Mouse (Mus musculus): ENCODE measurements around the gene Tmprss11d. TPM values are rescaled to one million over a fixed set of nuclear protein-coding genes. Genes with fewer than 3 reads are reported as not detected.

The Tmprss11d gene
- total and polyA plus RNA-seq, 3 experiments = not detected

- DNase-seq (ENCODE audit: low read depth, low spot score) = no peak
- Histone ChIP-seq H3K4me1 (ENCODE audit: control insufficient read depth in 1 of 2, insufficient read depth in 2 of 2, low read length in 2 of 2) (no peaks in the 10 kb centered on the region), H3K9me3 (replicated peaks; ENCODE audit: insufficient read depth, low read length) (no peaks in the 10 kb centered on the region), H3K9ac (ENCODE audit: control insufficient read depth, low read depth, low read length, poor library complexity, severe bottlenecking) (no peak within 1 kb of the TSS), H3K79me2 (ENCODE audit: control insufficient read depth, insufficient read depth, low read length, poor library complexity) (no peaks in the 10 kb centered on the region), H3K27ac (ENCODE audit: control insufficient read depth, low read depth, low read length) (no peak within 1 kb of the TSS), H3K4me3 (ENCODE audit: control insufficient read depth in 1 of 2, insufficient read depth in 1 of 2, low read depth in 2 of 2, low read length in 2 of 2) (no peak within 1 kb of the TSS), H3K27me3 (ENCODE audit: control insufficient read depth in 1 of 2, insufficient read depth in 2 of 2, low read length in 2 of 2) (no peaks in the 10 kb centered on the region), H3K36me3 (ENCODE audit: control insufficient read depth in 1 of 2, insufficient read depth in 2 of 2, low read length in 2 of 2) (no peaks in the 10 kb centered on the region)
- TF ChIP-seq POLR2A (IDR thresholded peaks at IDR 0.05; ENCODE audit: control insufficient read depth in 1 of 2, insufficient read depth in 1 of 2, low read depth in 1 of 2, low read length in 2 of 2, poor library complexity in 1 of 2) (no peak), ELF1 (IDR thresholded peaks at IDR 0.05; ENCODE audit: low read depth, low read length) (no peak), TBP (IDR thresholded peaks at IDR 0.05; ENCODE audit: low read depth, low read length) (no peak), ZC3H11A (IDR thresholded peaks at IDR 0.05; ENCODE audit: low read depth, low read length) (no peak), SIN3A (IDR thresholded peaks at IDR 0.05; ENCODE audit: low read length) (no peak), MAFK (IDR thresholded peaks at IDR 0.05; ENCODE audit: borderline replicate concordance, low read depth, low read length) (no peak), GABPA (IDR thresholded peaks at IDR 0.05; ENCODE audit: low read depth, low read length) (no peak), NRF1 (IDR thresholded peaks at IDR 0.05; ENCODE audit: insufficient read depth, low read depth, low read length, poor library complexity, severe bottlenecking) (no peak), E2F4 (IDR thresholded peaks at IDR 0.05; ENCODE audit: borderline replicate concordance, low read depth, low read length) (no peak), UBTF (IDR thresholded peaks at IDR 0.05; ENCODE audit: borderline replicate concordance, insufficient read depth, low read depth, low read length) (no peak)
Observed at GRCm38 (mm10) chr5:86289208-86289607, 84.0 kb downstream of the Tmprss11d start, which contains the start of gene Tmprss11c. TSS of gene Tmprss11c (minus strand) at chr5:86289308.

Other genes starting within 250 kb of the Tmprss11d start
- gene Uba6, start 200.6 kb downstream of the Tmprss11d start, total RNA-seq (2012; rRNA removed) = 11.8 and 12.8 TPM in 2 replicates
- 10 to 100 TPM in 1 of 2 experiments, 1 to 10 TPM in 1; 9.8 to 59.4 TPM for gene Uba6, start 200.6 kb downstream of the Tmprss11d start, polyA plus RNA-seq (2012; ENCODE audit: insufficient read depth in 1 of 2, insufficient read length in 2 of 2, low read depth in 1 of 2, low replicate concordance in 2 of 2, missing spikeins in 1 of 2)
- not detected in 2 replicates for gene Gnrhr, start 175.5 kb downstream of the Tmprss11d start, total RNA-seq (2012; rRNA removed)
- not detected for gene Gnrhr, start 175.5 kb downstream of the Tmprss11d start, polyA plus RNA-seq (2012; ENCODE audit: insufficient read depth in 1 of 2, insufficient read length in 2 of 2, low read depth in 1 of 2, low replicate concordance in 2 of 2, missing spikeins in 1 of 2)
- not detected in 2 replicates for gene Tmprss11c, start 84.1 kb downstream of the Tmprss11d start, total RNA-seq (2012; rRNA removed)
- gene Tmprss11c, start 84.1 kb downstream of the Tmprss11d start, polyA plus RNA-seq (2012; ENCODE audit: insufficient read depth in 1 of 2, insufficient read length in 2 of 2, low read depth in 1 of 2, low replicate concordance in 2 of 2, missing spikeins in 1 of 2) = not detected
- gene Tmprss11a, start 95.6 kb upstream of the Tmprss11d start, total RNA-seq (2012; rRNA removed) = not detected in 2 replicates
- not detected for gene Tmprss11a, start 95.6 kb upstream of the Tmprss11d start, polyA plus RNA-seq (2012; ENCODE audit: insufficient read depth in 1 of 2, insufficient read length in 2 of 2, low read depth in 1 of 2, low replicate concordance in 2 of 2, missing spikeins in 1 of 2)
- not detected in 2 replicates for gene Tmprss11g, start 145.2 kb upstream of the Tmprss11d start, total RNA-seq (2012; rRNA removed)
- gene Tmprss11g, start 145.2 kb upstream of the Tmprss11d start, polyA plus RNA-seq (2012; ENCODE audit: insufficient read depth in 1 of 2, insufficient read length in 2 of 2, low read depth in 1 of 2, low replicate concordance in 2 of 2, missing spikeins in 1 of 2) = not detected